Mouse (Mus musculus) megakaryocyte, adult 5-6 weeks (primary cell): Measurements from ENCODE around the gene Zdhhc14. TPM values are rescaled to one million over a fixed set of nuclear protein-coding genes. Genes with fewer than 3 reads are reported as not detected.
A peak's percentile ranks its signal among the peaks of the same experiment; 100 is the strongest.

ENCODE experiments used
- ATAC-seq: 2 replicates; pipeline ENCODE4 v1.8.0; 2016; ENCODE audit warnings: mild to moderate bottlenecking, inconsistent platforms; ENCODE audit not compliant: poor library complexity, severe bottlenecking
- total RNA-seq, 2 experiments: library from RNA; stranded (forward) in 1 of 2; stranded (reverse) in 1 of 2; fragments of 153-499, 151-499 nt in 1 of 2; fragments of 221-1000, 200-1000 nt in 1 of 2; gene quantifications; 2 replicates each; pipeline versions ENCODE4 v1.2.3 to v1.2.4; 2015 to 2017

Zdhhc14 gene
- total RNA-seq, 2 experiments from 2014 or later, result 0.87 to 1.4 TPM

DNA sequence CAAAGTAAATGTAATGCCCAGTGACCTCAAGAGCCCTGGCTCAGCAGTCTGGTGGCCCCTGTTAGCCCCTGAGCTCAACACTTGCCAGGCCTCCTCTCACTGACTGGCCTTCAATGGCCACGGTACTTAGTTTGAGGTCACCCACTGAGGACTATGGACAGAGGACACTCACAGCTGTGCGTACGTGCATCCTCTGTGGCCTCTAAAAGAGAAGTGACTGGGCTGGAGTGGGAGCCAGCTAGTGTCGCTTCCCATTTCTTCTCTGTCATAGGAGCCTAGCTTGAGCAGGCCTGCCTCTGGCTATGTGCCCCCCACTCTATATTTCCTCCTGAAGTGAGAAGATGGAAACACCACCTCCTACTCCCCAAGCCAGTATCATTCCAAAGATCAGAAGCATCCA lies 273.4 kb downstream of the Zdhhc14 start:
- ATAC-seq, result peak; percentile 79

DNA sequence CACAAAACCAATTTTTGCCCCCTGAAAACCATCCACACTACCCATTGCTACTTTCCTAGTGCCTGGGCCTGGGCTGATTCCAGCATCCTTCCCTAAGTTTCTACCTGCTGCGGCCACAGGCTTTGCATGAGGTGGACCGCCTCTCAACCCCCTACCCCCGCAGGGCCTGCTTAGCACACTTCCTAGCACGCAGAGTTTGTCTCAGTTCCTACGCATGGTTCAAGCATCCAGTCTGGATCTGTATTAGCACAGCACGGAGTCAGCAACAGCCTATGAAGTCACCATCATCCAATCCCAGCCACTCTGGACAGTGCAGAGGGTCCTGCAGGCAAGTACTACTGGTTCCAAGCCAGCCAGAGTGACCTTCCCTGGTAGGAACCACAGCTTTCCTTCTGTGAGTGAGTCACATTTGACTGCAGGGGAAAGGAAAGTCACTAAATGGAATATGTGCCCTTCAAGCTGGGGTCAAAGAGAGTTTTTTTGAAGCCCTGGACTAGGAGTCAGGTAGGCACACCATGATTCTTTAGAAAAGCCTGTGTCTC lies 275.9 kb downstream of the Zdhhc14 start:
- ATAC-seq, result no peak

DNA sequence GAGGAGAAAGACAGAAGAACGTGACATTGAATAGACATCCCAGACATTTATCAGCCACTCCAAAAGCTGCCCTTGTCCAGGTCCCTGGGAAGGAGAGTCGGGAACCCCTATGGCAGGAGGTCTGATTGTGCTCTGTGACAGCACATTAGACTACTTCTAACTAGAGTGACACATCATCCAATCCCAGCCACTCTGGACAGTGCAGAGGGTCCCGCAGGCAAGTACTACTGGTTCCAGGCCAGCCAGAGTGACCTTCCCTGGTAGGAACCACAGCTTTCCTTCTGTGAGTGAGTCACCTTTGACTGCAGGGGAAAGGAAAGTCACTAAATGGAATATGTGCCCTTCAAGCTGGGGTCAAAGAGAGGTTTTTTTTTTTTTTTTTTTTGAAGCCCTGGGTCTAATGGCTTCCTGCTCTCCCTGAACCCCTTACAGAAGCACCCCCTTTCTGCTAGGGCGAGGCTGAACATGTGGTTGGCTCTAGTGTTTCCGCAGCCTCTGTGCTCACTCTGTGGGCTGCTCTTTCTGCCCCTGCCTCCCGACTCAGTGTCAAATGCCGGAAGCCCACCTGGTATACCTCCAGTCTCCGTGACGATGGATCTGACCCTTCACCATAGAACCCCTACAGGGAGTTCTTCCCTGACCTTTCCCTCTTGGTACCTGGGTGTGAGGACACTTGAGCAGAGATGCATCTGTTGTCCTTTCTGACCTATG lies 276.6 kb downstream of the Zdhhc14 start:
- ATAC-seq, result no peak

DNA sequence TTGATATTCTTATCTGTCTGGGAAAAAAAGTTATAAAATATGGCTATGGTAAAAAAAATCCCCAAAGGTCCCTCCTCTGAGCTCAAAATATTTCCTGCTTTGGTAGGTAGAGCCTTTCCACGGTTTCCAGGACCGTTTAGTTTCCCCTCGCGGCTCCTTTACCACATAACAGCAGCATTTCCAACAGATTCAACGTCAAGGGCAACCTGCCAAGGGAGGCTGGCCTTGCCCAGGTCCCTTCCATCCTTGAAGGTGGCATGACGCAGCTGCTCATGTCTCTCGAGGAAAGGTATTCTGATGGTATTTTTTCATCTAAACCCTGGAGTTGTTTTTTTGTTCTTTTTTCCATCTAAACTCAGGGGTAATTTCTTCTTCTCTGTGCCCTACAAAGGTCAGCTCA lies 277.4 kb downstream of the Zdhhc14 start:
- no peak for ATAC-seq

DNA sequence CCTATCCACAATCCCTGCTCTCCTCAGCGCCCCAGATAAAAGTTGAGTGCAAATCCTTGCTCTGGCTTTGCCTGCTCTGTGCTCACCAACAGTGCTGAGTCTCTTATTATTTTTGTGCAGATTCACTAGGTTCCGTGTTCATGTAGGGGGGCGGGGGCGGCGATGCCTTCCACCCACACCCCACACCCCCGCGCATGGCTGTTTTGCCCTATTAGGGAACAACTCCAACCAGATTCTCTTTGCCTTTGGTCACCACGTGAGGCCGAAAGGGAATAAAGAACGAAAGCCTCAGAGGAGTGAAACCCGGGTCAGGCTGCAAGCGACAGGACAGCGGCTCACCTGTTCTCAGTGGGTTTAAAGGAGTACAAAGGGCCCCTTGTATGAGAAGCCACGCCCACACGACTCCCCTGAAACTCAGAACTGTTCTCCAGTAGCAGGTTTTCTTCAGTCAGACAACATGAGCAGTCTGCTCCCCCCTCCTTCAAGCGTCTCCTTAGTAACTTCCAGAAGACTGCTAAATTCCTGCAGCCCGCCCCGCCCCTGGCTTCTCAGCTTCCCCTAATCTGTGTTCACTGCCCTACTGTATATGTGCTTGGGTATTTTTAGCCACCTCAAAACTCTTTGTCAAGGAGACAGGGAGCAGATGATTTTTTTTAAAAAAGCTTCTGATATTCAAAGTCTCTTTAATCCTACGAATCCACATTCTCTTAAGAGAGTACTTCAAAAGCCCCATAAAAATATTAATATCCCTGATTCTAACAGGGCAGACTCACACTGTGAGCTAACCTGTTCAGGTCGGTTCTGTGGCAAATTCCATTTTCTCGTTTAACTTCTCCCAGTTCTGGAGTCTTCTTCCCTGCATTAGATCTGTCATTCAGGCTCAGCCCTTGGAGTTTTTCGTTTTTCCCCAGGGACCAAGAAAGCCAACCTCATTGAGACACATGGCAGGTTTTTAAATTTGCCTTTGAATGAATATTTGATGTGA lies 278.2 kb downstream of the Zdhhc14 start:
- ATAC-seq, result peak; percentile 69

DNA sequence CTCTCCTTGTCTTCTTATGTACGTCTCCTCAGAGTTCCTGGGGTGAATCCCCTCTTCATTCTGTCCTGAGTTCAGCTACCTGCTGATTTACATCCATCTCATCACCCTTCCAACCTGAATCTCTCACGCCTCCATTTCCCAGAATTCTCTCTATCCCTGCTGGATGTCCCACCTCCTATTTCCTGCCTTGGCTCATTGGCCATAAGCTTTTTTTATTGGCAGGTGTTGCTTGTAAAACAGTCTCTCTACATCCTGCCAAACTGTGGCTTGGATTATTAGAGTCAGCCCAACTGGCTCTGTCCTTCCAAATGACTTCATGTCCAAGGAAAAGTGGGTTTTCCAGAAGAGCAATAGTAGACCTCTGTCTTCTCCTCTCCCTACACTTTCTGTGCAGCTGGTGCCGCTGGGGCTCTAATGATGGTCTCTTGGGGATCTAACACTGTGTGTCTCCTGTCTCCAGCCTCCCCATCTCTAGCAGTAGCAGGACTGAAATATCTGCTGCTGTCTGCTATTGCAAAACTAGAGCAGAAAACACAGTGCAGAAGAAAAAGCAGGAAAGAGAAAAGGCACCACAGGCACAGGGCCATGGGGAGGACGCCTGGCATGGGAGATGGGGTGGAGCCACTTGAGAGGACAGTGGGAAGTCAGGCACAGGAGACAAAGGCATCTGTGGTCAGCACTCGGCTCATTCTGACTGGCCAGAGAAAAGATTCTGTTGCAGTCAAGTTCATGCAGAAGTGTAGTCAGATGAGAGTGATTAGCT lies 288.0 kb downstream of the Zdhhc14 start:
- ATAC-seq, result no peak

DNA sequence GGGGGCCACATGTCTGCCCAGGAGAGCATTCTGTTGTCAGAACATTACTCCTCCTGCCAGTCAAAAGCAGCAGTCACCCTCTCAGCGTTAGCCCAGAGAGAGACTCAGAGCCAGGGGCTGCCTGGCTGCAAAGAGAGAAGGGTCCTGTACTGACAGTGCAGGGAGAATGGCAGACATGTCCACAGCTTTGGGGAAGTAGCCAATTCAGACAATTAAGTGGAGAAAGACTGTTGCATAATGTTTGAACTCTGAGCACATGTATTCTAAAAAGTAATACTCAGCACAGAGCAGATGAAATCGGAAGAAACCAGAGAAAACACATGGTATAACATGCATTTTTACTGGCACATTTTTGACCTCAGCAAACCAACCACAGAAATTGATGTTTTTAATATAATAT lies 292.9 kb downstream of the Zdhhc14 start:
- ATAC-seq, result peak; percentile 81

DNA sequence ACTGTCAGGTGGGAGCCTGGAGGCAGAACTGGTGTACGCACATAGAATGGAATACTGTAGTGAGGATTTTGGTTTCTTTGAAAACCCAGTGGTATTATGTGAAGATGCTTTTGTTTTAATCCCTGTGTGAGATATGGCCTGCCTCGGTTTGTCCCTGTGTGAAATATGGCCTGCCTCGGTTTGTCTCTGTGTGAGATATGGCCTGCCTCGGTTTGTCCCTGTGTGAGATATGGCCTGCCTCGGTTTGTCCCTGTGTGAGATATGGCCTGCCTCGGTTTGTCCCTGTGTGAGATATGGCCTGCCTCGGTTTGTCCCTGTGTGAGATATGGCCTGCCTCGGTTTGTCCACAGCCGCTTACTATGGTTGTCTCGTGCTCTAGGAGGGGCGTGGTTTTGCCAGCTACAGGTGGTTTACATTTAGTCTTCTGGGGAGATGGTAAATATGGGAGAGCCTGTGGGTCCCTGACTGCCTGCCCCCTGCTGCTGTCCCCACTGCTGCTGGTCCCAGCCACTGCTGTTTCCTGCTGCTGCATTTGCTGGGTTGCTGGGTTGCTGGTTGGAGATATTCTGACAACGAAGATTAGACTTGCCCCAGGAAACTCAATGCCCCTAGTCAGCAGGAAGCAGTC lies 299.9 kb downstream of the Zdhhc14 start:
- ATAC-seq, result no peak

DNA sequence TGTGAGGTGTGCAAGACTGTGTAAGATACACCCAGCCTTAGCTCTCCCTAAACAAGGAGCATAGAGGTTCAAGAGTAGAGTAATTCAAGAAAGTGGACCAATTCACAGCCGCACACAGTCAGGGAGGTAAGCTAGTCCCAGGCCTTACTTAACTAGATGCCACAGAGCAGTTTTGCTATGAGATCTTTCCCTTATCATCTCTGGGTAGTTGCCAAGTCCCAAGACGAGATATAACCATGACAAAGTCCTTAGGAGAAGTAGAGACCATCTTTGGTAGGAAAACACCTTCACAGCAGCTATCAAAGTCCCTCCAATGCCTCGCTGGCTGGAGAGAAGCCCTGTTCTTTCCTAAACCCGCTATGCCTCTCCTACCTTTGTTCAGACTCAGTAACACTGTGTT lies 301.2 kb downstream of the Zdhhc14 start:
- no peak for ATAC-seq

DNA sequence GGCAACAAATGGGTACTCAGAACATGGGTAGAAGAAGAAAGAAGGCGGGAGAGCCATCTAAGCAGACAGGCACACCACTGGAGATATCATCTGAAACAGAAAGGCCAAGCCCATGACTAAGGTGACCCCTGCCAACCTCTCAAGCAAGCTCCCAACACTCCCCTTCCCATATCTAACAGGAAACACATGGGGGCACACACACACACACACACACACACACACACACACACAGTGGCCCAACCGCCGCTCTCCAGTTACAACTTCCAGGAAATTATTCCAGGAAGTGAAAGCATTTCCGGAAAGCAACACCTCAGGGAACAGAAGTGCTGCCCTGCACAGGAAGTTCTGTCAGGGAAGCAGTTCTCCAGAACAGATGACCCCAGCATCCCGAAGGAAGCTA lies 301.9 kb downstream of the Zdhhc14 start:
- ATAC-seq, result no peak

DNA sequence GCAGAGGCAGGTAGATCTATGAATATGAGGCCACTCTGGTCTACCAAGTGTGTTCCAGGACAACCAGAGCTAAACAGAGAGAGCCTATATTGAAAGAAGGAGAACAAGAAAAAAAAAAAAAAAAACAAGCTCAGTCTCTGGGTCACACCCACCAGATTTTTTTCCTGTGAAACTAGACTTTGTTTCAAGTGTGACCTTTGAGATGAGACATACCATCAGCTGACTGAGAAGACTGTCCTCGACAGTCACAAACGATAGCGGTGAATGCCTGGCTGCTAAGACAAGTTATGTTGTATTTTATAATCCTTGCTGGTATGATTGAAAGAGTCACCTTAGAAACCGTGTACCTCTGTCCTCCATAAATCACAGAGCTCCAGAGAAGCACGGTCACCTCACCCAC lies 303.0 kb downstream of the Zdhhc14 start:
- no peak for ATAC-seq

DNA sequence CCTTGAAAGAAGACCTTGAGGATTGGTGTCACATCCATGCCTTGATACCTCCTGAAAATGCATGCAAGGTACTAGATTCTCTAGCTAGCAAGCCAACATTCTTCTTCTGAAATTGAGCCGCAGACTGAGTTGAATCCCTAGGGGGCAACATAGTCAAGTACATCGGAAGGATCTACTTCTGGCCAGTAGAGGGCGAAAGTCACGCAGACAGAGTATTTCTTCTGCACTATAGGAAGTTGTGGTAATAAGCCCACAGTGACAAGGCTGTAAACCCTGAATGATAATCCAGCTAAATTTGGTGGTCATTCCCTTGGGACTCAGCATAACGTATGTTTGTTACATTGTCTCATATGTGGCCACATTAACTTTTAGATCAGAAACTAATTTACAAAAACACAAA lies 303.5 kb downstream of the Zdhhc14 start:
- ATAC-seq, result peak; percentile 80

DNA sequence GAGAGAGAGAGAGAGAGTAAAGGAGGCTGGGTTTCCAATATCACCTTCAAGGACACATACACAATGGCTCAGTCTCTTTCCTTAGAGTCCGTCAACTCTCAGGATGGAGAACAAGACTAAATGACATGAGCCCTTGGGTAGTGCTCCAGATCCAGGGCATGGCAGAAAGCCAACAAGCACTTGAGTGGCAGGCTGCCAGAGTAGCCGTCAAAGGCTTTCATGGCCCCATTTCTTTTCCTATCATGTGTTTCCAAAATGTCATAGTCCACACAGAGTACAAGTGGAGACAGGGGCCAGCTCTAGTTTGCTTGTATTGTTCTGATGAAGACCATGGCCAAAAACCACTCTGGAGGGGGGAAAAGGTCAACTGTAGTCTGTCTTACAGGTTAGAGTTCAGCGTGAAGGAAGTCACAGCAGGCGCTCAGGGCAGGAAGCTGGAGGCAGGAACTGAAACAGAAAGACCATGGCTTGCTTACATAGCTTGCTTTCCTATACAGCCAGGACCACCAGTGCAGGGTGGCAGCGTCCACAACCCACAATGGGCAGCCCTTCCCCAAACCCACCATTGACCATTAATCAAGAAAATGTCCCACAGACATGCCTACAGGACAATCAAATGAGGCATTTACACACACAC lies 304.9 kb downstream of the Zdhhc14 start:
- no peak for ATAC-seq

DNA sequence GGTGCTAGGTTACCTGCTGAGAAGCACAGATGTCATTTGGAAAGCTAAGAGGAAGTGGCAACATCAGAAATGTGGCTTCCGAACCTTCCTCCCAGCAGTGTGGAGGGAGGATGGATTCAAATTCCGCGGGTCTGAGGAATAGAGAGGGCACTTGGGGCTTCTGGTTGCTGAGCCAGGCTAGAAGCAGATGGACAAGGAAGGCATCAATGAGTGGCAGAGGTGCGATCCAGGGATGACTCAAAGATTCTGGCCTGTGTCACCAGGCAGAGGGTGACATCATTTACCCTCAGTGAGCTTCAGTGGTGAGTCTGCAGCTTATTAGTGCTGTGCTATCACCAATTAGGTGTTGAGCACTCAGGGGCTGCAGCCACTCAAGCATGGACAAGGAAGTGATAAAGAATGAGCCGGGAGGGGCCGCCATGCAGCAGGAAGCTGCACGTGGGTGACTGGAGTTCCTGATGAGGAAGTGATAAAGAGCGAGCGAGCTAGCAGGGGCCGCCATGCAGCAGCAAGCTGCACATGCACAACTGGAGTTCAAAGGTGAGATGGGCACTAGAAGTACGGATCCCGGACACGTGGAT lies 306.0 kb downstream of the Zdhhc14 start:
- peak; percentile 62 for ATAC-seq

DNA sequence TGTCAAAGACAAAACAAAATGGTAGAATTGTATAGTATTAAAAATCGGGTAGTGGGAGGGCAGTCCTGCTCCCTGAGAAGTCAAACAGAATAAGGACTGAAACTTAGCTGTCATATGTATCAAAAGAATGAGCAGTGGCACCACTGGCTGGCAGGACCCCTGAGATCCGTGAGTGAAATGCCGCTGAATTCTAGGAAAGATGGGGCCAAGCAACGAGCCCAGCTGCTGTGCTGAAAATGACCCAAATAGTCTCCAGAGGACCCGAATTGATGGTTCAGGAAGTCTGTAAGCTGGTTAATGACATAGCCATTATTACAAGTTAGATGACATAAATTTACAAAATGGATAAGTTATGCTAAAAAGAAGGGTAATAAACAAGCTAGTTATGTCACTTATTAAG lies 306.5 kb downstream of the Zdhhc14 start:
- ATAC-seq, result no peak

DNA sequence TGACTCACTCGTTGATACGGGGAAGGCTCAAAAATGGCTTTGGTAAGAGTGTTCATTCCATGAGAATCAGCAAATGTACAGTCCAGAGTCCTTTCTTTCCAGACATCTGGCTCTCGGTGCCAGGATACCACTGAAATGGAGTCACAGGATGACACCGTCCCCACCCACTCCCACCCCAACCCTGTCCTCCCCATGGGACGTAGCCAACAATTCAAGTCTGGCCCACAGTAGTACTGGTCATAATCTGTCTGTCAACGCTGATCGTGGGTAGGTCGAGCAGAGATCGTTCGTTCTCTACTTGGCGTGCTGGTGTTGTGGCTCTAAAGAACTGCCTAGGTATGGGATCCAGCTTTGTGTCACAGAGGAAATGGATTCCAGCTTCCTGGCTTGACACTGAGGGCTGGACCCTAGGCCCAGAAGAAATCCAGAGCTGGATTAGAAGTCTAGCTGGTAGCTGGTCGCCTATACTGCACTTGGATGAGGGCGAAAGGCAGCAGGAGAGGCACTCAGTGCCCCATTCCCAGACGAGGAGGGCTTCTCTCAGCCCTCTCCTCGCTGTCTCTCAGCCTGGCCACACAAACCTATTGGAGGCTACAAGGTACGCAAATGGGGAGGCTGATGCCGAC lies 307.2 kb downstream of the Zdhhc14 start:
- no peak for ATAC-seq

DNA sequence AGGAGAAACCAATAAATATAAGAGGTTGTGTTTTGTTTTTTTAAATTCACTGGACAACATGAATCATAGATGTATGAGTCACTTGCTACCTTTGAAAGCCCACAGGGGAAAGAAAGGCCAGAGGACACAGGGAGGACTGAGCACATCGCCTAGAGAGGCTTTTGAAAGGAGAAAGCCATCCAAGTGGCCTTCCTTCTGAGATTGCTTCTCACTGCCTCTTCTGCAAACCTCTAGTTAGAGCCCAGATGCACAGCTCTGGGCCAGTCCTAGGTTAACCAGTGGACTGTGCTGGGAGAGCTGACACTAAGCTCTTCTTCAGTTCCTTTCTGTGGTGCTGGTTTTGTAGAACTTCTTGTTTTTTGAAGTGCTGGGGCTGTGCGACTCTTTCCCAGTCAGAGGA lies 307.9 kb downstream of the Zdhhc14 start:
- ATAC-seq, result no peak

DNA sequence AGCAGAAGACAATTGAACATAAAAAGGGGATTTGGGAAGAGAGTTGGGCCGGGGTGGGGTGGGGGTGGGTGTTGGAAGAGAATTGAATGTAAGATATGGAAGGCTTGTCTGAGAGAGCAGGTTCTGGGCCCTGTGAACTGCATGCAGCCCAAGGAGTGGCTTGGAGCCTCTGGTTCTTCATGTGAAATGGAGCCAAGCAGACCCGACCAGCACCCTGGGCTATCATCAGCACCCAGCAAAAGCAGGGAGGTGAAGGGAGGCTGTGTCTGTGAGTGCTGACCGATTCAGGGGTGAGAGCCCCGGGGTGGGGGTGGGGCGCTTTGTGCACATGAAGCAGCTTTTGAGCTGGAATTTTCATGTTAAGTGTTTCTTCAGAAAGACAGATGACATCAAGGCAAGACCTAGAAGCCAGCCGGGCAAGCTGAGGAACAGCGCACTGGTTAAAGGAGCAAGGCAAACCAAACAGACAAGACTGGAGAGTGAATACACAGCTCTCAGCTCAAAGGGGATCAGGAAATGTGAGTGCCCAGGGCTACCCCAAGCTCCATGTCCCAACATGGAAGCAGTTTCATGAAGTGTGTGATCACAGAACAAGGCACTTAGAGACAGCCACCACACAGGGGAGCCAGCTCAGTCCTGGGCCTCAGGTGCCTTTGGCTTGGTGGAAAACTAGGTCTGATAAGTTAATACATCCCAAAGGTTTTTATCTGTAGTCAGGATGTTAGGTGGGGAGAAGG lies 308.6 kb downstream of the Zdhhc14 start:
- ATAC-seq, result no peak
